Mouse (Mus musculus) midbrain, embryonic 11.5 days (tissue): ENCODE results near the gene Gata1. TPM values are rescaled to one million over a fixed set of nuclear protein-coding genes. Genes with fewer than 3 reads are reported as not detected.
A peak's percentile ranks its signal among the peaks of the same experiment; 100 is the strongest.
"Not testable (repeated sequence)": the region's sequence is repeated elsewhere in the genome, so short reads cannot be mapped to it uniquely, and the experiment has no call there.

Experiments
- ATAC-seq: fragments of 200-750 bp; cut with Nextera tagmentation; 2 replicates; pipeline ENCODE4 v1.8.0; 2017; ENCODE audit warnings: moderate TSS enrichment, moderate library complexity; ENCODE audit not compliant: low FRiP score
- DNase-seq: peaks from one replicate; pipeline ENCODE4 v3.0.0; 2015; ENCODE audit warnings: low spot score; ENCODE audit errors: missing footprints
- H3K27ac ChIP-seq: fragments of 300-500 bp; sonication (generic); 2 replicates; pipeline ENCODE4 v1.5.1; 2014; ENCODE audit warnings: low read depth, low read length
- H3K27me3 ChIP-seq: fragments of 300-500 bp; sonication (generic); 2 replicates; pipeline ENCODE4 v1.6.1; 2014; ENCODE audit warnings: mild to moderate bottlenecking, low read length, moderate library complexity, mixed read lengths; ENCODE audit not compliant: control insufficient read depth, insufficient read depth
- H3K36me3 ChIP-seq: fragments of 300-500 bp; sonication (generic); 2 replicates; pipeline ENCODE4 v1.6.1; 2014; ENCODE audit warnings: mild to moderate bottlenecking, low read length, moderate library complexity, mixed read lengths; ENCODE audit not compliant: control insufficient read depth, insufficient read depth
- H3K4me1 ChIP-seq: fragments of 300-500 bp; sonication (generic); 2 replicates; pipeline ENCODE4 v1.6.1; 2014; ENCODE audit warnings: low read length; ENCODE audit not compliant: control insufficient read depth, insufficient read depth
- H3K4me2 ChIP-seq: fragments of 300-500 bp; sonication (generic); 2 replicates; pipeline ENCODE4 v1.6.1; 2014; ENCODE audit warnings: mild to moderate bottlenecking, moderate library complexity
- H3K4me3 ChIP-seq: fragments of 300-500 bp; sonication (generic); 2 replicates; pipeline ENCODE4 v1.5.1; 2014; ENCODE audit warnings: low read depth, low read length
- H3K9ac ChIP-seq: fragments of 300-500 bp; sonication (generic); 2 replicates; pipeline ENCODE4 v1.6.1; 2014; ENCODE audit warnings: low read length
- H3K9me3 ChIP-seq: fragments of 300-500 bp; sonication (generic); 2 replicates; pipeline ENCODE4 v1.6.1; 2016; ENCODE audit warnings: low read length; ENCODE audit not compliant: control insufficient read depth
- WGBS: fragments of 180-500 bp; shearing (Covaris S2); extraction: QIAGEN DNeasy Blood & Tissue Kit; methylation state at CpG from one replicate; pipeline ENCODE4 v1.1.7; 2014; 5-methylcytosine and 5-hydroxymethylcytosine counted together
- polyA plus RNA-seq: library from polyadenylated mRNA; unstranded; fragments of >200 nt; fragmentation: Nextera tagmentation; extraction: Ambion mirVana; gene quantifications from 2 replicates; pipeline ENCODE4 v1.2.1, GENCODE M21; 2014

Gata1 gene
- polyA plus RNA-seq = 4.8 and 5.2 TPM in 2 replicates

DNA sequence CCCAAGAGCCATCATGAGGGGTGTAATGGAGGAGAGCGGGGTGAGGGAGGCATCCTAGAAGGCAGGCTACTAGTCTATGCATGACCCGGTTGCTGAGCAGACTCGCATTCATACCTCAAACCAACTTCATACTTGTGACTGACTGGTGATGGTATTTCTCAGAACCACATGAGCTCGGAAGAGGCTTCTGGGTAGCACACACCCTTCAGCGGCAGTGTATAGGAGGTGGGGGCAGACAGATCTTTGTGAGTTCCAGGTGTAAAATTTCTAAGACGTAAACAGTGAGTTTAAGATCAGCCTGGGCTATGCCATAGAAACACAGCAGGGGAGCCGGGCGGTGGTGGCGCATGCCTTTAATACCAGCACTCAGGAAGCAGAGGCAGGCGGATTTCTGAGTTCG, at the start of gene Gata1:
Gene Gata1, minus strand, starts transcription at position 180 of the 400 bp plus-strand sequence.
- 95% methylated on average over 11 of the region's 11 CpGs for WGBS
- ATAC-seq = no peak
- no peak within 1 kb of the TSS for H3K4me3 ChIP-seq
- no peak within 1 kb of the TSS for H3K4me2 ChIP-seq
- H3K9me3 ChIP-seq = no peaks in the 10 kb centered on the region
- no peak within 1 kb of the TSS for H3K27ac ChIP-seq
- H3K9ac ChIP-seq = no peak within 1 kb of the TSS
- H3K4me1 ChIP-seq = no peaks in the 10 kb centered on the region
- no peak for DNase-seq
- no peaks in the 10 kb centered on the region for H3K27me3 ChIP-seq
- H3K36me3 ChIP-seq = no peaks in the 10 kb centered on the region

DNA sequence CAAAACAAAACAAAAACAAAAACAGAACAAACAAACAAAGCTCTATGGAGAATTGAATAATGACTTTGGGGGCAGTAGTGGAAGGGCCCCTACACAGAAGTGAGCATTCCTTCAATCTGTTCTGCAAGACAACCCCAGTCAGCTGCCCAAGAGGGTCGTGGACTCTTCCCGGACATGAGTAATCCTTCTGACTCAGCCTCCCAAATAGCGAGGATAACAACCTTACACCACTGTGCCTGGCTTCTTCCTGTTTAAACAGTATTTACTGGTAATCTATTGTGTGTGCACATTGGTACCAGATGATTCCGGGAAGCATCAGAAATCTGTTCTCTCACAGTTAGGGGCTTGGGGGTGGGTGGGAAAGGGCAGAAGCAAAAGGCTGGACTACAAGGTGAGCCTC, 48.9 kb upstream of the Gata1 start:
- Histone ChIP-seq H3K36me3 (no peaks in the 10 kb centered on the region), H3K4me2 (no peak overlapping the region), H3K27ac (no peak overlapping the region), H3K4me3 (no peak overlapping the region), H3K4me1 (no peaks in the 10 kb centered on the region), H3K27me3 (no peaks in the 10 kb centered on the region), H3K9ac (no peak overlapping the region), H3K9me3 (no peaks in the 10 kb centered on the region)
- no peak for DNase-seq
- ATAC-seq = no peak
- WGBS = 61% methylated on average over 4 of the region's 4 CpGs

DNA sequence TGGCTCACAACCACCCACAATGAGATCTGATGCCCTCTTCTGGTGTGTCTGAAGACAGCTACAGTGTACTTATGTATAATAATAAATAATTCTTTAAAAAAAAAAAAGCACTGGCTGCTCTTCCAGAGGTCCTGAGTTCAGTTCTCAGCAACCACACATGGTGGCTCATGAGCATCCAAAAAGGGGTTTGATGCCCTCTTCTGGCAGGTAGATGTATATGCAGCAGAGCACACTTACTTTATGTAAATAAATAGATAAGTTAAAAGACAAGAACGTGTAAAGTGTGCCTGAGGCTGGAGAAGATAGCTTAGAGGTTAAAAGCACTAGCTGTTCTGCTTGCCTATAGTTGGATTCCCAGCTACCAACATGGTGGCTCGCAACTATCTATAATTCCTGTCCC, 46.9 kb upstream of the Gata1 start:
- Histone ChIP-seq H3K9ac (no peak overlapping the region), H3K4me3 (no peak overlapping the region), H3K9me3 (no peaks in the 10 kb centered on the region), H3K27ac (no peak overlapping the region), H3K4me2 (no peak overlapping the region), H3K4me1 (no peaks in the 10 kb centered on the region), H3K36me3 (no peaks in the 10 kb centered on the region), H3K27me3 (no peaks in the 10 kb centered on the region)
- no peak for ATAC-seq
- 73% methylated on average over 2 of the region's 2 CpGs for WGBS
- DNase-seq = no peak

DNA sequence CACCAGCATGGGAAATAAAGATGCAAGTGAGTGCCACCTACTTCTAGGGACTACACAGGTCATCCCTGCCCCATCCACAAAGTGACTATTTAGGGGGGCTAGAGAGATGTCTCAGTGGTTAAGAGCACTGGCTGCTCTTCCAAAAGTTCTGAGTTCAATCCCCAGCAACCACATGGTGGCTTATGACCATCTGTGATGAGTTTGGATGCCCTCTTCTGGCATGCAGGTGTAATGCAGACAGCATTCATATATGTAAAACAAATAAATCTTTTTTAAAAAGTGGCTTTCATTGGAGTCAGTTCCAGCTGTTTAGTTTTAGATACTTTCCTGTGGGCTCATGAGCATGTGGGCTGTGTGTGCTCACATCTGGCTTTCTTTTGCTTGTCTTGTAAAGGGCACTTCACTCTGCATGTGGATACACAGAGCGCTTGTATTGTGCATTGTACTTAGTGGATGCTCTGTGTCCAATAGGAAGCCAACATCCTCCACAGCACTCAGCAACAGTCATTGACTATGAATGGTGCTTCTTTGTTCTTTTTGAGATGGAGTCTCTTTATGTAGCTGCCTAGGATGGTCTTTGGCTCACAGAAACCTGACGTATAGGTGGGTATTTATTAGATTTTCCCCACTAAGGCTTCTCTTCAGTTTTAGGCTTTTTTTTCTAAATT, 42.4 kb upstream of the Gata1 start:
- Histone ChIP-seq H3K27me3 (no peaks in the 10 kb centered on the region), H3K4me1 (no peaks in the 10 kb centered on the region), H3K36me3 (no peaks in the 10 kb centered on the region), H3K4me2 (no peak overlapping the region), H3K9me3 (no peaks in the 10 kb centered on the region), H3K9ac (no peak overlapping the region), H3K27ac (no peak overlapping the region), H3K4me3 (no peak overlapping the region)
- WGBS = 68% methylated on average over 2 of the region's 2 CpGs
- DNase-seq (no peak), ATAC-seq (peak; percentile 48; the same call in 1 of the 2 replicates)

DNA sequence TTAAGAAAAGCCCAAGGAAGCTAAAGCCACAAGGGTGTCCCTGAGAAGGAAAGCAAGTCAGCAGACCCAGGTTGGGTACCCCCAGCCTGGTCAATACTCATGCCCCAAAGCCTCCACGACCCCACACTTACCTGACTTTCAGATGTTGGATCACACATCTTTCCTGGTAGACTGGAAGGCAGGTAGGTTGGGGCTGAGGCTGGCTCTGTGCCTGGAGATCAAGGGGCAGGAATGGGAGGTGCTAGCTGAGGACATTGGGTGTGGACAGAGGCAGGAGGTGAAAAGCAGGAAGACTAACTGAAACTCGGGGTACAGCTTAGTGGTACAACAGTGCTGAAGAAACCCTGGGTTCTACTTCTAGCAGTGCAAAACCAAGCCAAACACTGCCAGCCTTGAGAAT, 40.4 kb upstream of the Gata1 start, which contains the start of gene Glod5:
Gene Glod5, minus strand, starts transcription at position 207 of the 400 bp plus-strand sequence.
- DNase-seq = no peak
- Histone ChIP-seq H3K4me1 (no peaks in the 10 kb centered on the region), H3K27ac (no peak within 1 kb of the TSS), H3K9ac (no peak within 1 kb of the TSS), H3K4me2 (no peak within 1 kb of the TSS), H3K4me3 (no peak within 1 kb of the TSS), H3K27me3 (no peaks in the 10 kb centered on the region), H3K9me3 (no peaks in the 10 kb centered on the region), H3K36me3 (no peaks in the 10 kb centered on the region)
- ATAC-seq = no peak
- 79% methylated on average over 2 of the region's 2 CpGs for WGBS

DNA sequence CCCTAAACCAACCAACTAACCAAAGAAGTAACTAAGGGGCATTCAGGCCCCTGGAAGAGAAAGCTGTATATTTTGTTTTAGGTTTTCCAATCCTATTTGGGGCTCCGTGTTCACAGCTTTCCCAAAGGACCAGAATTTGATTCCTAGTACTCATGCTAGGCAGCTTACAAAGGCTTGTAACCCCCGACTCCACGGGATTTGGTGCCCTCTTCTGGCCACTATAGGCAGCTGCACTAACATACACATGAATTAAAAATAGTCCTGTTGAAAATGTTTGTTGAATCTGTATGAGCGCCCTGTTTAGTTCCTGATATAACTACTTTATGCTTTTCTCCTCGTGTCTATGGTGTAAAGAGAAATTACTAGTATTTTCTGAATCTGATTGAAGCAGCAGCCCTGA, 39.3 kb upstream of the Gata1 start:
- no peaks in the 10 kb centered on the region for H3K4me1 ChIP-seq
- no peak for ATAC-seq
- no peaks in the 10 kb centered on the region for H3K9me3 ChIP-seq
- peak; percentile 89 for DNase-seq
- no peak overlapping the region for H3K4me2 ChIP-seq
- H3K27me3 ChIP-seq = no peaks in the 10 kb centered on the region
- H3K9ac ChIP-seq = no peak overlapping the region
- H3K36me3 ChIP-seq = no peaks in the 10 kb centered on the region
- 13% methylated on average over 5 of the region's 5 CpGs for WGBS
- no peak overlapping the region for H3K4me3 ChIP-seq
- H3K27ac ChIP-seq = no peak overlapping the region

DNA sequence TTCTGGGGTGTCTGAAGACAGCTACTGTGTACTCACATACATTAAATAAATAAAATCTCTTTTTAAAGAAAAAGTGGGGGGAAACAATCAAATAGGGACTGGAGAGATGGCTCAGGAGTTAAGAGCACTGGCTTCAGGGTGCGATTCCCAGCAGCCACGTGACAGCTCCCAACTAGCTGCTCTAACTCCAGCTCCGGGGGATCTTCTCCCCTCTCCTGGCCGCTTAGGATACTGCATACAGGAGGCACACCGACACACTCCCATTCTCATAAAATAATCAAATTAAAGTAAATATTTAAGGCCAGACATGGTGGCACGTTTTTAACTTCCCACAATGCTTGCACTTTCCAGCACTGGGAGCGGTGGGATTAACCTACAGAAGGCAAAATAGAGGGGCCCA, 37.8 kb upstream of the Gata1 start:
- DNase-seq, H3K9ac ChIP-seq, H3K4me2 ChIP-seq, H3K4me1 ChIP-seq, H3K27me3 ChIP-seq, H3K4me3 ChIP-seq, ATAC-seq, H3K36me3 ChIP-seq, H3K27ac ChIP-seq, H3K9me3 ChIP-seq: not testable (repeated sequence)
- 23% methylated on average over 7 of the region's 7 CpGs for WGBS

DNA sequence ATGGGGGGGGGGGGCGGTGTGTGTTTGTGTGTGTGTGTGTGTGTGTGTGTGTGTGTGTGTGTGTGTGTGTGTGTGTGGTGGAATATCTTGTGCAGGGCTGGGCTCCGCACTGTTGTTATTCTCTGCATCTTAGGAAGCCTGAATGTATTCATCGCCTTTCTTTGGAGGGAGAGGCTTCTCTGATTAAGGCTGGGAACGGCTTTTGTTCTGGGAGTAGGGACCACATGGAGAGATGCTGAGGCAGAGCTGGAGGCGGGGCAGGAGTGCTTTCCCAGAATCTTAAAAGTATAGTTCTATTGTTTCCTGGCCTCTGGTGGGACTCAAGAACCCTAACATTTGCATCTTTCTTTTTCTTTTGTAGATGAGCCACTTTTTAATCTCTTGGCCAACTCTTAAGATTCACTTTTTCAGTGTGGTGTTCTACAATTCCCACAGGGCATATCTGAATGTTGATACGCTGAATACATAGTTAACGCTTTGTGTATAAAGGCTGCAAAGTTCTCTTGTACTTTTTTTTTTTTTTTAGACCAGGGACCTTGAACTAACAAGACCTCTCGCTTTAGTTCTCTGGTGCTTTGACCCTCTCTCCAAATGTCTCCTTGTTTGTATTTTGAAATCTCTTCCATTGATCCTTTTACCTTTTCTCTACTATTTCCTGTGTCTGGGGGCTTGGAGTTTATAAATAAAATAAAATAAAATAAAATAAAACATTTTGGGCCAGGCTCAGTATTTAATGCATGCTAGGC, 35.9 kb upstream of the Gata1 start:
- Histone ChIP-seq H3K4me3 (no peak overlapping the region), H3K4me1 (no peaks in the 10 kb centered on the region), H3K36me3 (no peaks in the 10 kb centered on the region), H3K27ac (peak overlapping the region; percentile 35), H3K9me3 (no peaks in the 10 kb centered on the region), H3K9ac (no peak overlapping the region), H3K4me2 (no peak overlapping the region), H3K27me3 (no peaks in the 10 kb centered on the region)
- ATAC-seq = peak; percentile 84
- peak; percentile 85 for DNase-seq
- WGBS = 23% methylated on average over 7 of the region's 8 CpGs

DNA sequence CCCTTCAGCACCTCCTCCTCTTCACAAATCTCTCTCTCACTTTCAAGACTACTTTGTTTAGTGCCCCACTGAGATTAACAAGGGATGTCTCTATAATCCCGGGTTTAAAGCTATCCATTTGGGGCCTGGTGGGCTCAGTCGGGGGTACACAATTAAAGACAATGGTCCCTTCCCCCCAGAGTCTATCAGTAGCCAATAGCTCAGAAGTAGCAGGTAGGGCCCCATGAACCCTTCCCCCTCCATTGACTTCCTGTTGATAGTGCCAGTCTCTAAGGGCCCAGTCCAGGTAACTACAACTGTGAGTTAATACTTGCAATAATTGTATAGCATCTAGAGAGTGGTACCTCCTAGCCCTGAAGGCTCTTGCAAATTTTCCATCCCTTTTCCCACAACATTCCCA, 35.3 kb upstream of the Gata1 start:
- Histone ChIP-seq H3K36me3 (no peaks in the 10 kb centered on the region), H3K27ac (peak overlapping the region; percentile 28), H3K27me3 (no peaks in the 10 kb centered on the region), H3K4me3 (no peak overlapping the region), H3K4me1 (no peaks in the 10 kb centered on the region; the same call in 1 of the 2 replicates), H3K9me3 (no peaks in the 10 kb centered on the region), H3K9ac (no peak overlapping the region), H3K4me2 (no peak overlapping the region)
- DNase-seq = peak; percentile 84
- ATAC-seq = peak; percentile 71
- WGBS = 31% methylated on average over 2 of the region's 2 CpGs
